Mouse (Mus musculus): ENCODE data around the gene Dnmbp.

Gene Dnmbp

GRCm38 (mm10) chr19:43879401-43880212 is 60.4 kb downstream of the Dnmbp start:
- DNase-seq (ENCODE audit: low read depth, low spot score) = peak; percentile 86

- DNase-seq (ENCODE audit: low read depth, low spot score) = no peak
These were observed 61.6 kb downstream of the Dnmbp start for GRCm38 (mm10) chr19:43878111-43879092.

- DNase-seq (ENCODE audit: low read depth, low spot score) = no peak
These were observed 62.6 kb downstream of the Dnmbp start for GRCm38 (mm10) chr19:43877364-43877763.

- no peak for DNase-seq (ENCODE audit: low read depth, low spot score)
These were observed 64.0 kb downstream of the Dnmbp start for GRCm38 (mm10) chr19:43875996-43876395.

- peak; percentile 83 for DNase-seq (ENCODE audit: low read depth, low spot score)
These were observed 65.6 kb downstream of the Dnmbp start for GRCm38 (mm10) chr19:43874351-43874750.

- DNase-seq (ENCODE audit: low read depth, low spot score) = no peak
These were observed 69.6 kb downstream of the Dnmbp start for GRCm38 (mm10) chr19:43870418-43870817.

- peak; percentile 93 for DNase-seq (ENCODE audit: low read depth, low spot score)
These were observed 82.6 kb downstream of the Dnmbp start for GRCm38 (mm10) chr19:43857347-43857746.

- DNase-seq (ENCODE audit: low read depth, low spot score) = peak; percentile 54
These were observed 87.0 kb downstream of the Dnmbp start for GRCm38 (mm10) chr19:43852837-43853545.

- peak; percentile 79 for DNase-seq (ENCODE audit: low read depth, low spot score)
These were observed 87.9 kb downstream of the Dnmbp start for GRCm38 (mm10) chr19:43851996-43852630.

GRCm38 (mm10) chr19:43850026-43850425 is 90.0 kb downstream of the Dnmbp start:
- peak; percentile 70 for DNase-seq (ENCODE audit: low read depth, low spot score)

GRCm38 (mm10) chr19:43847966-43848365 is 92.0 kb downstream of the Dnmbp start:
- peak; percentile 94 for DNase-seq (ENCODE audit: low read depth, low spot score)

- peak; percentile 6 for DNase-seq (ENCODE audit: low read depth, low spot score)
These were observed 92.9 kb downstream of the Dnmbp start for GRCm38 (mm10) chr19:43847056-43847455.

- no peak for DNase-seq (ENCODE audit: low read depth, low spot score)
These were observed 94.6 kb downstream of the Dnmbp start for GRCm38 (mm10) chr19:43845331-43845908.

- peak; percentile 30 for DNase-seq (ENCODE audit: low read depth, low spot score)
These were observed 96.8 kb downstream of the Dnmbp start for GRCm38 (mm10) chr19:43843184-43843583.

- DNase-seq (ENCODE audit: low read depth, low spot score) = peak; percentile 68
These were observed 107.4 kb downstream of the Dnmbp start for GRCm38 (mm10) chr19:43832425-43833069.

GRCm38 (mm10) chr19:43826855-43827254 is 113.1 kb downstream of the Dnmbp start:
- DNase-seq (ENCODE audit: low read depth, low spot score) = no peak

- DNase-seq (ENCODE audit: low read depth, low spot score) = no peak
These were observed 124.2 kb downstream of the Dnmbp start for GRCm38 (mm10) chr19:43815661-43816414.

- no peak for DNase-seq (ENCODE audit: low read depth, low spot score)
These were observed 126.7 kb downstream of the Dnmbp start for GRCm38 (mm10) chr19:43813315-43813714.

GRCm38 (mm10) chr19:43811419-43811818 is 128.6 kb downstream of the Dnmbp start:
- DNase-seq (ENCODE audit: low read depth, low spot score) = no peak

All from R1 (cell line).